Mouse (Mus musculus) lung, adult 2 months (tissue): ENCODE measurements around the gene Trnau1ap.

Source experiments
- CTCF ChIP-seq: fragments of 200-500 bp; IDR thresholded peaks from 2 replicates; pipeline ENCODE4 v1.5.1; 2011; ENCODE audit warnings: mild to moderate bottlenecking, low read length, control low read depth; ENCODE audit not compliant: insufficient read depth
- POLR2A ChIP-seq: fragments of 200-500 bp; IDR thresholded peaks from 2 replicates; pipeline ENCODE4 v1.6.1; 2011; ENCODE audit warnings: low read depth, mild to moderate bottlenecking, control low read depth, low read length, borderline replicate concordance; ENCODE audit errors: extremely low read depth

GRCm38 (mm10) chr4:132345135-132345842, 16.0 kb upstream of the Trnau1ap start:
- TF ChIP-seq CTCF (peak; percentile 67), POLR2A (peak; percentile 36; the same call in 1 of the 2 replicates)
